Comparison of ENCODE assay signal across 7 mouse cellular contexts in genomic region chr11:73137591-73138501, GRCm38 (mm10). TPM values are rescaled to one million over a fixed set of nuclear protein-coding genes. Genes with fewer than 3 reads are reported as not detected.
DNase-seq lines count a peak whose midpoint lies in the region; ATAC-seq and TF ChIP-seq lines count a peak whose summit lies in the region.

Gene Haspin (minus strand): TSS chr11:73138294.

- TF ChIP-seq POLR2A in kidney, adult 2 months (IDR thresholded peaks at IDR 0.05; ENCODE audit: low read depth, low read length): no peak
- no peak for TF ChIP-seq POLR2A in spleen, adult 2 months (IDR thresholded peaks at IDR 0.05; ENCODE audit: low read depth, low read length)

- ATAC-seq in embryonic facial prominence, embryonic 11.5 days (replicated peaks; ENCODE audit: insufficient number of reproducible peaks, low FRiP score, low TSS enrichment, low read depth): peak; percentile 93
- peak; percentile 69 for ATAC-seq in limb, embryonic 12.5 days (ENCODE audit: insufficient number of reproducible peaks, insufficient read depth, low FRiP score, low TSS enrichment, low read depth)
- ATAC-seq in midbrain, embryonic 15.5 days (replicated peaks): peak; percentile 97

- no peaks in the 10 kb centered on the region; the same call in none of the 2 replicates for H3K36me3 ChIP-seq in embryonic facial prominence, embryonic 11.5 days (replicated peaks; ENCODE audit: control insufficient read depth, insufficient read depth, low read depth, low read length)
- no peaks in the 10 kb centered on the region for H3K36me3 ChIP-seq in kidney, adult 2 months (ENCODE audit: control insufficient read depth, insufficient read depth, low read length)
- H3K36me3 ChIP-seq in limb, embryonic 12.5 days: peaks cover 19% of the 10 kb centered on the region
- H3K36me3 ChIP-seq in midbrain, embryonic 15.5 days (replicated peaks): no peaks in the 10 kb centered on the region
- H3K36me3 ChIP-seq in spleen, adult 2 months (ENCODE audit: control insufficient read depth, insufficient read depth, low read length): no peaks in the 10 kb centered on the region

- peak within 1 kb of the TSS; percentile 90 for H3K4me3 ChIP-seq in embryonic facial prominence, embryonic 11.5 days (ENCODE audit: low read depth, low read length)
- peak within 1 kb of the TSS; percentile 64 for H3K4me3 ChIP-seq in kidney, adult 2 months (ENCODE audit: insufficient read depth, low read depth, low read length)
- H3K4me3 ChIP-seq in limb, embryonic 12.5 days (replicated peaks): peak within 1 kb of the TSS; percentile 88
- peak within 1 kb of the TSS; percentile 69 for H3K4me3 ChIP-seq in midbrain, embryonic 15.5 days
- H3K4me3 ChIP-seq in spleen, adult 2 months (ENCODE audit: extremely low read depth, insufficient read depth, insufficient read length): peak within 1 kb of the TSS; percentile 84

- TF ChIP-seq CTCF in kidney, adult 2 months (conservative IDR thresholded peaks at IDR 0.05; ENCODE audit: insufficient read depth, insufficient read length, low read depth, low read length): peak; percentile 84
- peak; percentile 96 for TF ChIP-seq CTCF in spleen, adult 2 months (IDR thresholded peaks at IDR 0.05; ENCODE audit: extremely low read depth, insufficient read depth, insufficient read length, insufficient replicate concordance)

- DNase-seq in adrenal gland, postnatal 14 days: peak; percentile 96
- DNase-seq in embryonic facial prominence, embryonic 11.5 days (ENCODE audit: low spot score): peak; percentile 95
- DNase-seq in heart, adult 18-20 months: peak; percentile 92 to 95
- DNase-seq in kidney, adult 2 months: peak; percentile 94
- peak; percentile 70 to 90 for DNase-seq in spleen, adult 2 months (ENCODE audit: low read depth in 1 of 2, low spot score in 2 of 2)

- H3K9me3 ChIP-seq in embryonic facial prominence, embryonic 11.5 days (replicated peaks; ENCODE audit: control insufficient read depth, low read length): no peaks in the 10 kb centered on the region
- H3K9me3 ChIP-seq in limb, embryonic 12.5 days: no peaks in the 10 kb centered on the region
- no peaks in the 10 kb centered on the region for H3K9me3 ChIP-seq in midbrain, embryonic 15.5 days

- WGBS in embryonic facial prominence, embryonic 11.5 days: under 1% methylated on average over 83 of the region's 84 CpGs
- WGBS in kidney, adult 2 months: under 1% methylated on average over 84 of the region's 84 CpGs
- under 1% methylated on average over 84 of the region's 84 CpGs for WGBS in limb, embryonic 12.5 days
- WGBS in midbrain, embryonic 15.5 days: under 1% methylated on average over 84 of the region's 84 CpGs
- under 1% methylated on average over 84 of the region's 84 CpGs for WGBS in spleen, adult 2 months

- H3K9ac ChIP-seq in embryonic facial prominence, embryonic 11.5 days (replicated peaks; ENCODE audit: low read length): peak within 1 kb of the TSS; percentile 81
- peak within 1 kb of the TSS; percentile 83 for H3K9ac ChIP-seq in limb, embryonic 12.5 days (replicated peaks)
- H3K9ac ChIP-seq in midbrain, embryonic 15.5 days: peak within 1 kb of the TSS; percentile 51

- H3K27ac ChIP-seq in embryonic facial prominence, embryonic 11.5 days (replicated peaks; ENCODE audit: low read depth, low read length): no peak within 1 kb of the TSS
- no peak within 1 kb of the TSS for H3K27ac ChIP-seq in kidney, adult 2 months (ENCODE audit: insufficient read depth, low read depth, low read length)
- no peak within 1 kb of the TSS for H3K27ac ChIP-seq in limb, embryonic 12.5 days
- H3K27ac ChIP-seq in midbrain, embryonic 15.5 days: no peak within 1 kb of the TSS
- no peak within 1 kb of the TSS for H3K27ac ChIP-seq in spleen, adult 2 months (ENCODE audit: insufficient read depth, low read length)

- H3K4me2 ChIP-seq in embryonic facial prominence, embryonic 11.5 days (ENCODE audit: low read depth, low read length): peak within 1 kb of the TSS; percentile 76
- H3K4me2 ChIP-seq in limb, embryonic 12.5 days: peak within 1 kb of the TSS; percentile 82
- H3K4me2 ChIP-seq in midbrain, embryonic 15.5 days: peak within 1 kb of the TSS; percentile 80

- no peaks in the 10 kb centered on the region for H3K27me3 ChIP-seq in embryonic facial prominence, embryonic 11.5 days (ENCODE audit: control insufficient read depth, insufficient read depth, low read length)
- no peaks in the 10 kb centered on the region for H3K27me3 ChIP-seq in kidney, adult 2 months (replicated peaks; ENCODE audit: control insufficient read depth, insufficient read depth, low read length)
- no peaks in the 10 kb centered on the region for H3K27me3 ChIP-seq in limb, embryonic 12.5 days
- H3K27me3 ChIP-seq in midbrain, embryonic 15.5 days (replicated peaks): no peaks in the 10 kb centered on the region
- no peaks in the 10 kb centered on the region for H3K27me3 ChIP-seq in spleen, adult 2 months (ENCODE audit: control insufficient read depth, insufficient read depth, low read length)

- no peaks in the 10 kb centered on the region; the same call in 1 of the 2 replicates for H3K4me1 ChIP-seq in embryonic facial prominence, embryonic 11.5 days (ENCODE audit: control insufficient read depth, insufficient read depth, low read length)
- H3K4me1 ChIP-seq in kidney, adult 2 months (ENCODE audit: control insufficient read depth, insufficient read depth, low read length): 0 out of 2 replicates have a peak, but pooled peaks cover 3% of the 10 kb centered on the region
- H3K4me1 ChIP-seq in limb, embryonic 12.5 days (replicated peaks): peaks cover 28% of the 10 kb centered on the region
- peaks cover 8% of the 10 kb centered on the region; the same call in 1 of the 2 replicates for H3K4me1 ChIP-seq in midbrain, embryonic 15.5 days
- H3K4me1 ChIP-seq in spleen, adult 2 months (ENCODE audit: control insufficient read depth, insufficient read depth, insufficient read length): peaks cover 12% of the 10 kb centered on the region; the same call in 1 of the 2 replicates

RNA-seq across cellular contexts. Expression of gene Haspin, which starts in this region (rescaled TPM):
- total RNA-seq in adrenal gland, postnatal 14 days (2021): 2.6 and 3.2 TPM in 2 replicates
- polyA plus RNA-seq in embryonic facial prominence, embryonic 11.5 days (2014; fragmentation: Nextera tagmentation; extraction: Ambion mirVana): 20.1 and 21.6 TPM in 2 replicates
- total RNA-seq in heart, adult 18-20 months (2021): under 1 TPM; 0.12 to 0.21 TPM
- 0.90 and 1.3 TPM in 2 replicates for polyA plus RNA-seq in kidney, adult 2 months (2012; rRNA removed)
- 19.7 and 21.6 TPM in 2 replicates for polyA plus RNA-seq in limb, embryonic 12.5 days (2016; fragmentation: Nextera tagmentation; extraction: Ambion mirVana)
- polyA plus RNA-seq in midbrain, embryonic 15.5 days (2015; fragmentation: Nextera tagmentation; extraction: Ambion mirVana): 2.2 and 2.6 TPM in 2 replicates
- 2.2 and 2.5 TPM in 2 replicates for polyA plus RNA-seq in spleen, adult 2 months (2012; rRNA removed)

Comparison
In these comparisons a context has a peak if more than half of its experiments do, and no peak if none do; other contexts are left out.
1. Peak in DNase-seq in heart, adult 18-20 months; RNA of the gene not detected or under 1 TPM.